Mouse (Mus musculus): ENCODE measurements at regions not wholly inside any gene's neighbourhood (a gene's known extent, or its start where the extent isn't known, plus 50 kb on each side); places are given as distances from the start of the nearest gene placed in this dataset.

- TF ChIP-seq CTCF (IDR thresholded peaks at IDR 0.05; ENCODE audit: borderline replicate concordance, extremely low read depth, insufficient read depth, insufficient read length) (no peak), POLR2A (IDR thresholded peaks at IDR 0.05; ENCODE audit: borderline replicate concordance, extremely low read depth, insufficient read depth, insufficient read length, poor library complexity, severe bottlenecking) (no peak)
Measured at GRCm38 (mm10) chr16:62054182-62054581, 732.4 kb downstream of the Nsun3 start.
